Mouse (Mus musculus): Measurements from ENCODE around the gene Kif3b.

- TF ChIP-seq CTCF (IDR thresholded peaks at IDR 0.05; ENCODE audit: low read depth) (no peak), EP300 (IDR thresholded peaks at IDR 0.05; ENCODE audit: low read depth) (no peak)
Observed at GRCm38 (mm10) chr2:153345071-153345453, 53.8 kb downstream of the Kif3b start.
